Mouse (Mus musculus) limb, embryonic 14.5 days (tissue): ENCODE data around the gene Wwox. TPM values are rescaled to one million over a fixed set of nuclear protein-coding genes. Genes with fewer than 3 reads are reported as not detected.

Source experiments
- ATAC-seq: fragments of 200-750 bp; cut with Nextera tagmentation; 2 replicates; pipeline ENCODE4 v1.8.0; 2017; ENCODE audit warnings: low read depth, moderate number of reproducible peaks, moderate TSS enrichment; ENCODE audit not compliant: low FRiP score
- DNase-seq: peaks from one replicate; pipeline ENCODE4 v3.0.0-alpha.2; 2015; ENCODE audit warnings: low spot score
- H3K27ac ChIP-seq: fragments of 300-500 bp; sonication (generic); replicated peaks from 2 replicates; pipeline ENCODE4 v1.5.1; 2014; ENCODE audit warnings: low read depth, mild to moderate bottlenecking, low read length, moderate library complexity, mixed read lengths
- H3K27me3 ChIP-seq: fragments of 300-500 bp; sonication (generic); 2 replicates; pipeline ENCODE4 v1.6.1; 2014; ENCODE audit warnings: low read length, mixed read lengths; ENCODE audit not compliant: control insufficient read depth, insufficient read depth
- H3K36me3 ChIP-seq: fragments of 300-500 bp; sonication (generic); 2 replicates; pipeline ENCODE4 v1.6.1; 2014; ENCODE audit warnings: mild to moderate bottlenecking, low read length, moderate library complexity, mixed read lengths; ENCODE audit not compliant: control insufficient read depth, insufficient read depth
- H3K4me1 ChIP-seq: fragments of 300-500 bp; sonication (generic); 2 replicates; pipeline ENCODE4 v1.6.1; 2014; ENCODE audit warnings: antibody characterized with exemption, low read length, mixed read lengths; ENCODE audit not compliant: control insufficient read depth, insufficient read depth
- H3K4me2 ChIP-seq: fragments of 300-500 bp; sonication (generic); replicated peaks from 2 replicates; pipeline ENCODE4 v1.6.1; 2014; ENCODE audit warnings: low read depth, mild to moderate bottlenecking, low read length, moderate library complexity; ENCODE audit not compliant: severe bottlenecking
- H3K4me3 ChIP-seq: fragments of 300-500 bp; sonication (generic); replicated peaks from 2 replicates; pipeline ENCODE4 v1.5.1; 2014; ENCODE audit warnings: low read length
- H3K9ac ChIP-seq: fragments of 300-500 bp; sonication (generic); 2 replicates; pipeline ENCODE4 v1.6.1; 2014; ENCODE audit warnings: mild to moderate bottlenecking, low read depth, low read length, moderate library complexity; ENCODE audit not compliant: severe bottlenecking
- H3K9me3 ChIP-seq: fragments of 300-500 bp; sonication (generic); 2 replicates; pipeline ENCODE4 v1.6.1; 2016; ENCODE audit warnings: low read length; ENCODE audit not compliant: control insufficient read depth
- POLR2A ChIP-seq: fragments of 200-500 bp; IDR thresholded peaks from 2 replicates; pipeline ENCODE4 v1.8.0; 2012; ENCODE audit warnings: inconsistent platforms, mild to moderate bottlenecking, moderate library complexity, borderline replicate concordance; ENCODE audit not compliant: insufficient read depth, insufficient read length; ENCODE audit errors: extremely low read depth
- WGBS: fragments of 180-500 bp; shearing (Covaris S2); extraction: QIAGEN DNeasy Blood & Tissue Kit; methylation state at CpG from one replicate; pipeline ENCODE4 v1.1.7; 2014; 5-methylcytosine and 5-hydroxymethylcytosine counted together
- polyA plus RNA-seq, 2 experiments: library from polyadenylated mRNA; depleted of rRNA in 1 of 2; stranded (reverse) in 1 of 2; unstranded in 1 of 2; fragments of >200 nt; fragmentation: Nextera tagmentation in 1 of 2; extraction: Ambion mirVana in 1 of 2; gene quantifications; 2 replicates each; pipeline versions ENCODE4 v1.2.1 to v1.2.3; 2012 to 2014

Wwox gene
- polyA plus RNA-seq, 2 experiments, result 8.6 to 9.4 TPM

DNA sequence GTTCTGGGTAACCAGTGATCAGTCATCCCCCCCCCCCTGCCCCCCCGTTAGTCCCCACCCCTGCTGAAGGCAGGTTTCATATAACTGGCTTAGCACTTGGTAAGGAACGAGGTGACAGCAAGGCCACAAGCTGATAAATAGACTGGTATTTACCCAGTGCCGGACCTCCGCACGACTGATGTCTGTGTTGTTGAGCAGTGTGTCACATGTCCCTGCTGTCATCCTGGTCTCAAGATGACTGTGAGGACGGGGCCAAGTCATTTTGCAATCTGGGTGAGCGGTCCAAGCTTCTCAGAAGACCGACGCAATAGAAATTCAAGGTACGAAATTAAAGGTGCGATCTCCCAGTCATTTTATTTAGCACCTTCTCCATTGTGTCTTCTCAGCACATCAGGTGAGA is 538.3 kb downstream of the Wwox start:
- peaks cover 3% of the 10 kb centered on the region for H3K4me1 ChIP-seq
- H3K4me3 ChIP-seq, result no peak overlapping the region
- H3K27ac ChIP-seq, result no peak overlapping the region
- no peak for TF ChIP-seq POLR2A
- H3K27me3 ChIP-seq, result no peaks in the 10 kb centered on the region
- H3K36me3 ChIP-seq, result no peaks in the 10 kb centered on the region
- ATAC-seq (no peak), DNase-seq (no peak)
- no peak overlapping the region for H3K4me2 ChIP-seq
- 78% methylated on average over 11 of the region's 11 CpGs for WGBS
- no peaks in the 10 kb centered on the region for H3K9me3 ChIP-seq
- H3K9ac ChIP-seq, result no peak overlapping the region

DNA sequence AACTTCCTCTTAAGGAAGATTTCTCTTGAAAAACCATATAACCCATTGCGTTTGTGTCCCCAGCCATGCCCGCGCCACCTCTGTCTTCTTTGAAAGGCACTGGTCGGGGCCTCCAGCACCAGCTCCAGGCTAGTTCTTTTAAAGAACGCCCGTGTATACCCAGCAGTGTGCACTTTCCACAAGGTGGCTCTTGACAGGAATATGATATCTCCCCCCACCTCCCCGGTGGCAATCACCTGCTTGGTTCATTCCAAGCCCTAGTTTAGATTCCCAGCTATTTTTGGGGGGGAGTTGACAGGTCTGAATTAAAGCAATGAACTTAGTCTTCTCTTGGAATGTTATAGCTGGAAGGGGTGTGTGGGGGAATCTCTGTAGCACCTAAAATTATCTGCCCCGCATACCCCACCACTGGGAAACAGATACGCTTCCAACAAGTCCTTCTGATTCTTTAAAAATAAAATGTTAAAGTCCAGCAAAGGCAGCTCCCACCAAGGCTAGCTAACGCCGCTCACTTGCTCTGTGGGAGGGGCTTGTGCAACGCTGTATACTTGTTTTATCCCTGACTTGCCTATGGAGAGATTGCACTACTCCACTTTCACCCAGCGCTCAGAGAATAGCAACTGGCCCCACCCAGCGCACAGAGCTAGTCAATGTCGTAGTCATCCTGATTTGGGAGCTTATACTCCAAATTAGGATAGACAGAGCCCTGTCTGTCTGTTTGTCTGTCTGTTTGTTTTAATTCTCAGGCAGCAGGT is 538.9 kb downstream of the Wwox start:
- no peak for TF ChIP-seq POLR2A
- H3K4me3 ChIP-seq, result no peak overlapping the region
- H3K27ac ChIP-seq, result no peak overlapping the region
- no peaks in the 10 kb centered on the region; the same call in 1 of the 2 replicates for H3K4me1 ChIP-seq
- no peak for ATAC-seq
- H3K4me2 ChIP-seq, result no peak overlapping the region
- H3K27me3 ChIP-seq, result no peaks in the 10 kb centered on the region
- DNase-seq, result no peak
- 81% methylated on average over 15 of the region's 15 CpGs for WGBS
- H3K36me3 ChIP-seq, result no peaks in the 10 kb centered on the region
- no peaks in the 10 kb centered on the region for H3K9me3 ChIP-seq
- no peak overlapping the region for H3K9ac ChIP-seq

DNA sequence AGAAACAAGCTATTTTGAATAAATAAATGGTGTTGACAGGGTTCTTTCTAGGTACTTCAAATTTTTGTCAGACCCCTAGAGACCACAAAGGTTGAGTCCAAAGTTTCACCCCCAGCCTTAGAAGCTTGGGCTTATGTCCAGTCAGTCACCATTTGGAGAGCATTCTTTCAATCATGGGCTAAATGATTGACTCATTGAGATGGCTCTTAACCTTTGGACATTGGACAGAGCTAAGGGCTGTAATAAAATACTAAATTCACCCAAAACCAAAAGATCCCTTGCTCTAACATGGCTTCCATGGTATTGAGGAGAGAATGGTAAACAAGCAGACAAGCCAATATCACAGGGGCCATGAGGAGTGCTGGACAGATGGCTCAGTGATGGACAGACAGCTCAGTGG is 540.2 kb downstream of the Wwox start:
- H3K36me3 ChIP-seq, result no peaks in the 10 kb centered on the region
- no peak for TF ChIP-seq POLR2A
- DNase-seq (no peak), ATAC-seq (no peak)
- H3K9me3 ChIP-seq, result no peaks in the 10 kb centered on the region
- no peak overlapping the region for H3K27ac ChIP-seq
- no peak overlapping the region for H3K4me2 ChIP-seq
- H3K27me3 ChIP-seq, result no peaks in the 10 kb centered on the region
- no peak overlapping the region for H3K9ac ChIP-seq
- H3K4me1 ChIP-seq, result peaks cover 7% of the 10 kb centered on the region; the same call in 1 of the 2 replicates
- no peak overlapping the region for H3K4me3 ChIP-seq

DNA sequence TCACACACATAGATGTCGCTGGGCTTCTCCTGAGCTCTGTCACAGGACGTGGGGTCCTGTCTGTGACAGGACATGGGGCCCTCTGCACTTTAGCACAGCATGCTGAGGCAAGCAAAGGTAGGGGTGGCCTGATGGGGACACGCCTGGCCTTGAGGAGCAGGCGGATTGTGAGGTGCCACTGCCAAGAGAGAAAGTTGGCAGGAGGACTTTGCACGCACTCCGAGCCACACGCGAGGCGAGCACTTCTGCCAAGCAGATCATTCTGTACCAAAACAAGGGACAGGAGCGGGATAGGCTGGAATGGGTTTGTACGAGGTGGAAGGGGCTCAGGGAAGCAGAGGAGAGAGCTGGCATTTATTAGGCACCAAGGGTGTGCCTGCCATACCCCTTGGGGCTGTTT is 543.3 kb downstream of the Wwox start:
- no peak for ATAC-seq
- H3K4me3 ChIP-seq, result no peak overlapping the region
- no peaks in the 10 kb centered on the region for H3K36me3 ChIP-seq
- peaks cover 7% of the 10 kb centered on the region; the same call in 1 of the 2 replicates for H3K4me1 ChIP-seq
- no peak for DNase-seq
- no peak overlapping the region for H3K9ac ChIP-seq
- H3K27me3 ChIP-seq, result no peaks in the 10 kb centered on the region
- TF ChIP-seq POLR2A, result no peak
- no peaks in the 10 kb centered on the region for H3K9me3 ChIP-seq
- H3K4me2 ChIP-seq, result no peak overlapping the region
- no peak overlapping the region for H3K27ac ChIP-seq
- 91% methylated on average over 11 of the region's 11 CpGs for WGBS

DNA sequence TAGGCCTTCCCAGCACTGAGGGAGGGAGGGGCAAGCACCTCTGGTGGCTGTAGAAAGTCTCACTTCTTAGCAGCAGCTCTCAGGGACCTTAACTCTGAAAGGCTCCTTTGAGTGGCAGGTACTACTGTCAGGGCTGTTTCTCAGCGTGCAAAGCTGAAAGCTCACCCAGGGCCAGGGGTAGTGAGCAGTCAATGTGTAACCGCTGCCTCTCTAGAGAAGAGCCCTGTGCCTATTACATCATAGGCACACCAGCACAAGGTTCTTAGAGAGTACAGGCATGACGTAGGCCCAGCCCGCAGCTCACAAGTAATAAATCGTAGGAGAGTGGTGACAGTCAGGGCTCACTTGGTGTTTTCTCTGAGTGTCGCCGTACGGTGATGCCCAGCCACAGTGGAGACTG is 545.0 kb downstream of the Wwox start:
- no peak for TF ChIP-seq POLR2A
- no peak overlapping the region for H3K4me3 ChIP-seq
- H3K27me3 ChIP-seq, result no peaks in the 10 kb centered on the region
- no peaks in the 10 kb centered on the region for H3K36me3 ChIP-seq
- H3K9ac ChIP-seq, result no peak overlapping the region
- H3K4me2 ChIP-seq, result no peak overlapping the region
- H3K9me3 ChIP-seq, result no peaks in the 10 kb centered on the region
- ATAC-seq, result no peak
- no peak for DNase-seq
- WGBS, result 64% methylated on average over 8 of the region's 8 CpGs
- H3K4me1 ChIP-seq, result peaks cover 7% of the 10 kb centered on the region; the same call in 1 of the 2 replicates
- H3K27ac ChIP-seq, result no peak overlapping the region
